Mouse (Mus musculus) c-Kit-negative CD71-positive TER-119-positive erythroid progenitor cells, embryonic 14.5 days (primary cell): Measurements from ENCODE around the gene Asb13.

Experiments used
- DNase-seq: peaks from one replicate; pipeline ENCODE4 v3.0.0-alpha.2; 2013; ENCODE audit warnings: low read depth, low spot score

Asb13 gene

DNA sequence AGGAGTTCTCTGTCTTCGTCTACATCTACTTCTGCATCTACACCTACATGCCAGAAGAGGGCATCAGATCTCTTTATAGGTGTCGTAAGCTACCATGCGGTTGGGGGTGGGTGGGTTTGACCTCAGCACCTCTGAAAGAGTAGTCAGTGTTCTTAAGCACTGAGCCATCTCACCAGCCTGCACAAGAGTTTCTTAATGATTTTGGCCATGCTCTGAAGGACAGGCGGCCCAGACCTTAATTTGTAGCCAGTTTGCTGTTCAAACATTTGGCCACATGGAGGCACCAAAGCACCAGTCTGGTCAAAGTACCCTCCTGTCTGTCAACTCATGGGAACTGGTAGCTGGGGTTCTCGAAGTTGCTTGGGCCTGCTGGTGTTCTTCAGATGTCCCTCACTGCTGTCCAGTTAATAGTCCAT is 31.5 kb downstream of the Asb13 start:
- peak; percentile 27 for DNase-seq

- no peak for DNase-seq
Measured at GRCm38 (mm10) chr13:3667288-3667873, 33.5 kb downstream of the Asb13 start.

GRCm38 (mm10) chr13:3668068-3668467 is 34.2 kb downstream of the Asb13 start:
- DNase-seq: no peak

DNA sequence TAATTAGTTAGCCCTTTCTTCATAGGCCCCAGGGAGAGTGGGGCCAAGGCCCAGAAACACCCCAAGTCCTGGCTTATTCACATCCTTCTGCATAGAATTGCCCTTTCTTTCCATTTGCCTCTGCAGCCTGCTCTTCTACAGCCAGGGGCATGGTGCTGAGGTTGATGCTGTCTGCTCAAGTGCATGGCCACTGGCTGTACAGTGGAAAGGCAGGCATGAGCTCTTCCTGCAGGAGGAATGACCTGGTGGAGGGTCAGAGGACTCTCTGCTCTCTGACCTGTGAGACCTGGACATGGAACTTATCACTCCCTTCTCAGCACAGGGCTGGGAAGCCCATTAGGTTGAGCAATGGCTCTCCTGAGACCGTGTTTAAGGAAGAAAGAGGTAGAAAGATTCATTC is 35.8 kb downstream of the Asb13 start:
- no peak for DNase-seq

- DNase-seq: no peak
Measured at GRCm38 (mm10) chr13:3670039-3670438, 36.2 kb downstream of the Asb13 start.

- no peak for DNase-seq
Measured at GRCm38 (mm10) chr13:3673151-3673550, 39.3 kb downstream of the Asb13 start.

DNA sequence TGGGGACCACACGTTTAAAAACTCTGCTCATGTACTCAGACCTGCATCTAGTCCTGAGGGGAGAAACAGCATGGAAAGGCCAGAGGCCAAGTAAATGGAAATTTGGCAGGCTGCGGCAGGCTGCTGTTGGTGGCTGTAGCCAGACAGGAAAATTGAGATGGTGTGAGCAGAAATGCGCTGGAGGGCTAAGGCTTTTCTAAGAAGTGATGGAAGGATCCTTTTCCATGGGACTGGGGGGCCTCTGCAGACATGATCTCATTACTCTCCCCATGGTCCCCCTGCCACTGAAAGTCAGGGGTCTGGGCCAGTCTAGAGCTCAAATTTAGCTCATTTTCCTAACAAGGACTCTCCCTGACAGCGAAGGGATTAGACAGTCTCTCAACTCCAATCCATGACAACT is 39.8 kb downstream of the Asb13 start:
- DNase-seq: no peak

- DNase-seq: no peak
Measured at GRCm38 (mm10) chr13:3675855-3676254, 42.0 kb downstream of the Asb13 start.

- no peak for DNase-seq
Measured at GRCm38 (mm10) chr13:3679098-3679497, 45.3 kb downstream of the Asb13 start.

GRCm38 (mm10) chr13:3686306-3686705 is 52.5 kb downstream of the Asb13 start:
- no peak for DNase-seq

- DNase-seq: no peak
Measured at GRCm38 (mm10) chr13:3694599-3695343, 60.9 kb downstream of the Asb13 start.

DNA sequence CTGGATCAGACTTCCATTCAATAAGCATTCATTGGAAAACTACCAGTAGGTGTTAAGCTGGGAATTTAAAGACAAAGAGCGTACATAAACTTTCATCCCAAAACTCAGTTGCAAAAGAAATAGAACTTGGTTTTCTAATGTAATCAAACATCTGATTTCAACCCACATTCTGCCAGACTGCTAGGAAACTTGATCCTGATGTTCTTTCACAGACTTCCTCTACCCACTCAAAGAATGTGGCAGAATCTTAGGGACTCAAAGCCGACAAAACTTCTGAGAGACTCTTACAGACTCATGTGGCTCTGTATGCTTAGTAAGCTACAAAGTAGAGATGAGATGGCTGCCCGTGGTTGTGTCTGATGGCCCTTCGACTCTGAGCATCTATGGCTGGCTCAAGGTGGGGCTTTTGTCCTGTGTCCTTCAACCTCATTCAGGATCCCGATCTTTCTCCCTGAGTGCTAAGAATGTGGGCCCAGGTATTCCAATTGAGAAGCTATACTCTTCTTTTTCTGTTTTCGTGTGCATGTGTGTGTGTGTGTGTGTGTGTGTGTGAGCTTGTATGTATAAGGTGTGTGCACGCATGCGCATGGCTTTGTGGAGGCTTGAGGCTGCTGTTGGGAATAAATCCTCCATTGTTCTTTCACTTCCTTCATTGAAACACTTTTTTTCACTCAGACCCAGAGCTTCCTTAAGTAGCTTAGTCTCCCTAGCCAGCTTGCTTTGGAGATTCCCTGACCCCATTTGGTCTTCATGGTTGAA is 63.3 kb downstream of the Asb13 start:
- no peak for DNase-seq

DNA sequence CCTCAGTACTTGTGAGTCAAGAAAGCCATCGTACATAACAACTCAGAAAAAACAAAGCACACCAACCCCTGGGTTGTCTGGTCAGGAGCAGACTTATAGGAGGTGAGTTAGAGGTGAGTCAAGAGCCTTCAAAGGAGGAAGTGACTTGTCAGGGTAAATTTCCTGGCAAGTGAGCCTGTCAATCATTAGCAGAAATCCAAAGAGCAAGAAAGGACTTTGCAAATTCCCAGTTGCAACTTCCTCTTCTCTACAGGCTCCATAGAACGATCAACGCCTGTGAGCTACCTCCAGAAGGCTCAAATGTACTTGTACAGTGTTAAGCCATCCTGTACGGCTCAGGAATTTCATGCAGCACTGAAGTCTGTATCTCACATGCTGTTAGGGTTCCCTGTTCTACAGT is 66.9 kb downstream of the Asb13 start:
- no peak for DNase-seq
